Mouse (Mus musculus): ENCODE data around the gene Castor2.

The Castor2 gene

GRCm38 (mm10) chr5:134164688-134165087, 65.2 kb downstream of the Castor2 start:
- DNase-seq (ENCODE audit: low read depth, low spot score): no peak

- no peak for DNase-seq (ENCODE audit: low read depth, low spot score)
Measured at GRCm38 (mm10) chr5:134166642-134167041, 67.1 kb downstream of the Castor2 start.

DNA sequence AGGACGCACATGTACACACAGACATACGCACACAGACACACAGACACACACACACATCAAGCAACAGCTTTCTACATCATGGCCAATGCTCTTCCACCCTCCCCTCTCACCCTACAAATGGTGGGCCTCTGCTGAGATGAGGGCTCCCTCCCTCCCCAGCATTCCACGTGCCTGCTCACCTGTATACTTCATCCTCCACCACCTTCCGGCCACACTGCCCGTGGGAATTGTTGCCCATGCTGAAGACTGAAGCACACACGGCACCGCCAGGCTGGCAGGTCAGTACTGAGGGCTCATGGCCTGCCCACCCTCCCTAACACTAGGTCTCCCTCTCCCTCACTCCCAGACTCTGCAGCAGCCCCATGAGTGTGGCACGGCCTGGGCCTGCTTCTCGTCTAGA, 68.5 kb downstream of the Castor2 start:
- DNase-seq (ENCODE audit: low read depth, low spot score): no peak

- no peak for DNase-seq (ENCODE audit: low read depth, low spot score)
Measured at GRCm38 (mm10) chr5:134169231-134169630, 69.7 kb downstream of the Castor2 start.

GRCm38 (mm10) chr5:134170167-134170566, 70.7 kb downstream of the Castor2 start:
- no peak for DNase-seq (ENCODE audit: low read depth, low spot score)

- DNase-seq (ENCODE audit: low read depth, low spot score): peak; percentile 52
Measured at GRCm38 (mm10) chr5:134173206-134173605, 73.7 kb downstream of the Castor2 start.

DNA sequence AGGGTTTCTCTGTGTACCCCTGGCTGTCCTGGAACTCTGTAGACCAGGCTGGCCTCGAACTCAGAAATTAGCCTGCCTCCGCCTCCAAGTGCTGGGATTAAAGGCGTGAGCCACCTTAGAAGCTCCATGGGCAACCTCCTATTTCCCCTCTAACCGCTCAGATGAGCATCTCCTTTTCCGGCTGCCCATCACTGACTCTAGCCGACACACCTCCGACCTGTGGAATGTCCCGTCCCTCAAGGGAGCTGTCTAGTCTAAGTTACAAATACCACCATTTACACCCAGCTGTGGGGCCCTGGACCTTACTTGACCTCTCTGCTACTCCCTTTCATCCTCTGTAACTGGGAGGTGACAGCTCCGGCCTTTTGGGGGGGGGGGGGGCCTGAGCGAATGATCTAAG, 76.2 kb downstream of the Castor2 start:
- DNase-seq (ENCODE audit: low read depth, low spot score): peak; percentile 55

- DNase-seq (ENCODE audit: low read depth, low spot score): peak; percentile 90
Measured at GRCm38 (mm10) chr5:134176169-134176881, 76.8 kb downstream of the Castor2 start, which contains the start of gene Rcc1l. TSS of gene Rcc1l (minus strand) at chr5:134176774.

DNA sequence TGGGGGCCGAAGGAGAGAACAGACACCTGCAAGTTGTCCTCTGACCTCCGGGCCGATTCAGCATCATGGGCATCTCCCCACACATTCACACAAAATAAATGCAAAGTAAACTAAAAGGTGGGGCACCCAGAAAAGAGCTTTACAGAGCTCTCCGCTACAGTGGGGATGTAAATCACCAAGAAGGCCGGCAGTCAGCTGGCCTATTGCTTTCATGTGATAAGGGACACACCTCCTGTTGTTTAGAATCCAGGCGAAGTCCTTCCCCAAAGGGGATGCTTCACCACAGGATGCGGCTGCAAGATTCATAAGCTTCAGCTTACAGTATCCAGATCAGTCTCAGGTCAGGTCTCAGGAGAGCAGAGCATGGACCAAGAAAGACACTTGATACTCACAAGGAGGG, 79.0 kb downstream of the Castor2 start:
- no peak for DNase-seq (ENCODE audit: low read depth, low spot score)

GRCm38 (mm10) chr5:134179871-134180270, 80.4 kb downstream of the Castor2 start:
- DNase-seq (ENCODE audit: low read depth, low spot score): peak; percentile 84

DNA sequence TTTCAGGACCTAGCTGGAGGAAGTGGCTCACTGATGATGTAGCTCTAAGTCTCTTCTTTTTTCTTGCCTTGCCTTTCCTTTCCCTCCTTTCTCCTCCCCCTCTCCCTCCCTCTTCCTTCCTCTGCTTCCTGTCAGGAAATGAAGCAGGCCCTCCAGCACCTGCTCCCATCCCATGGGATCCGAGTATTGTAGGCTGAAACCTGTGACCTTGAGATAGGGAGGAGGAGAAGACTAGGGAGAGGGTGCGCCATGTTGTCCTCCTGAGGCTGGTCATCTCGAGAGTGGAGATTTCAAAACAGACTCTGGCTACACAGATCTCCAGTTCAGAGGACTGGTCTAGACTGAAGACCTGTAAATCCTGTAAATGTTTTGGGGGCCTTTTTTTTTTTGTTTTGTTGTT, 82.7 kb downstream of the Castor2 start:
- DNase-seq (ENCODE audit: low read depth, low spot score): no peak

DNA sequence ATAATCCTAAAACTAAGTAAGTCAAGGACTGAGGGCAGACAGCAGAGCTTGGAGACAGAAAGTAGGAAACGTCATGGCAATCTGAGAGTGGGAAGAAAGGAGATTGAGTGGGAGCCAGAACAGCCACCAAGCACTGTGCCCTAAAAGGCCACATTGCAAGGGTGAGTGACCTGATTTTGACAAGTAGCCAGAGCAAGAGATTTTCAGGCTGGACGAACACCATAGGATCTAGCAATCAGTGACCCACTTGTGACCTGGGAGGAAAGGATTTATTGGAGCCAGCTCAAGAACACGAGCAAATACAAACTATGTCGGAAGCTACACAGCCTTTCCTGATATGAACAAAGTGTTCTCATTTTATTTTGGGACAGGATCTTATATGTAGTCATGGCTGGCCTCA, 83.2 kb downstream of the Castor2 start:
- no peak for DNase-seq (ENCODE audit: low read depth, low spot score)

- DNase-seq (ENCODE audit: low read depth, low spot score): no peak
Measured at GRCm38 (mm10) chr5:134183162-134183561, 83.7 kb downstream of the Castor2 start.

DNA sequence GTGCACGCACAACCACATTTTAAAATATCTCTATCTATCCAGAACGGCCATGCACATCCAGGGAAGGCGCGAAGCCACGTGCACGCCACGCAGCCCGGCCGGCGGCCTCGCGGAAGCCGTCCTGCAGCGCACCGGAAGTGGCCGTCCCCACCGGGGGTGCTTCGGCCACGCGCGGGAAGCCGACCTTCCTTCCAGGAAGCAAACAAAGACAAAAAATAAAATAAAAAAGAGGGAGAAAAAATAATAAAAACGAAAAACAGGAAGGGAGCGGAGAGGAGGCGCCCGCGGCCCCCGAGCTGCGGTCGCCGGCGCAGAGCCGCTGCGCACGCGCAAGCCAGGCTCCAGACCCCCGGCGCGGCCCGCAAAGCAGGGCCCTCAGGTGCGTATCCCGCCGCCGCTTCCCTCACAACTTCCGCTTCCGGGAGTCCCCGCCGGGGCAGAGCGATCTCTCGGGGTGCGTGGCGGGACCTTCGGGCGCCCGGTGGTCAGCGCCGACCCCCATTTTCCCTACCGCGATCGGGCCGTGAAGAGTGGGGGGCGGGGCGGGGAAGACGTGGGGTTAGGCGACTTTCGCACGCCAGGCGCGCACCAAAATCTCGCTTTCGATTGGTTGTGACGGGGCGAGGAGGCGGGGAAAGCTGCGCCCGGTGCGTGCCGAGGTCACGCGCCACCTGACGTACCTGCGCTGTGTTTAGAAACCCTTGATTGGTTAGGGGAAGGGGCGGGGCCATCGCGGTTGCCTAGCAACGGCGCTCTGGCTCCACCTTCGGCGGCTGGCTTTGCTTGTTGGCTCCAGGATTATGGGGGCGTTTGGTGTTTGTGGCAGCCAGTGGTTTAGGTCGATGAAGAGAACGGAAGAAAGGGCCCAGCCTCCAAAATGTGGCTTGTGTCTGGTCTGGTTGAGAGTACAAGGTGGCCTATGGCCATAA, 84.6 kb downstream of the Castor2 start, which contains the start of gene Gtf2ird2:
Gtf2ird2 (plus strand) TSS at position 140 of the 929 bp plus-strand sequence.
- peak; percentile 99 for DNase-seq (ENCODE audit: low read depth, low spot score)

DNA sequence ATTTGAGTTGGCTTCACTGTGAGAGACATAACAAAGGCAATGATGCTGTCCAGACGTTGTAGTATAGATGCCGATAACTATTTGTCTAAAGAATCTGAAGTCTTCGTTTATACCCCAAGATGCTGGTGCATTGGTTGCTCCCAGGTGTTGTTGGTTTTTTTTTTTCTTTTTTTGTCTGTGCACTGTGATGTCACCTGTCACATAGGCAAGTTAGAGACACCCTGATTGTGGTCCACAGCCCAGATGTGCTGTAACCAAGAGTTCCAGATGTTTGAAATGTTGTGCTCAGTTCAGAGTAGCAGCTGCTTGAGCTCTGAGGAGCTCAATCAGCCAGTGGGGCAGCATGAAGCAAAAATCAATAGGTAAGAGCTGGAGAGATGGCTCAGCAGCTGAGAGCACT, 86.5 kb downstream of the Castor2 start:
- DNase-seq (ENCODE audit: low read depth, low spot score): no peak

DNA sequence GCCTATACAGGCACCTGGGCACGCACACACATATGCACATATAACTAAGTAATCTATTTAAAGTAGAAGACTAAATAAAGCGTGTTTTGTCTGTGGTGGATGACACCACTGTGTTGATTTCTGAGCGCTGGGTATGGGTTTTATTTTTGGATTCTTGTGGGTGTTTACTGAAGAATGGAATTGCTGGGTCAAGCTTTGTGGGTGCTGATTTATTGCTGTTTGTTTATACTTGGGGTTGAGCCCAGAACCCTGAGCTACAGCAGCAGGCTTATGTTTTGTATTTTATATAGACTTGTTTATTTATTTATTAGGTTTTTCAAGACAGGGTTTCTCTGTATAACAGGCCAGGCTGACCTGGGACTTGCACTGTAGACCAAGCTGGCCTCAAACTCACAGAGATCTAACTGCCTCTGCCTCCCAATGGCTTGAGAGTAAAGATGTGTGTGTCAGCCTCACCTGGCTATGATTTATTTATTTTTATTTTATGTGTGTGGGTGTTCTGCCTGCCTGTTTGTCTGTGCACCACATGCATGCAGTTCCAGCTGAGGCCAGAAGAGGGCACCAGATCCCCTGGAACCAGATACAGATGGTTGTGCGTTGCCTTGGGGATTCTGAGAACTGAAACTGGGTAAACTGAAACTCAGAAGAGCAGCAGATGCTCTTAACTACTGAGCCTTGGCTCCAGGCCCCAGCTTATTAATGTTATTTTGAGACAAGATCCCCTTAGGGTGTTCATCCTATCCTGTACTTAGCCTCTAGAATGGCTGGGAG, 87.6 kb downstream of the Castor2 start:
- peak; percentile 75 for DNase-seq (ENCODE audit: low read depth, low spot score)

- DNase-seq (ENCODE audit: low read depth, low spot score): peak; percentile 27
Measured at GRCm38 (mm10) chr5:134188571-134188970, 89.1 kb downstream of the Castor2 start.

DNA sequence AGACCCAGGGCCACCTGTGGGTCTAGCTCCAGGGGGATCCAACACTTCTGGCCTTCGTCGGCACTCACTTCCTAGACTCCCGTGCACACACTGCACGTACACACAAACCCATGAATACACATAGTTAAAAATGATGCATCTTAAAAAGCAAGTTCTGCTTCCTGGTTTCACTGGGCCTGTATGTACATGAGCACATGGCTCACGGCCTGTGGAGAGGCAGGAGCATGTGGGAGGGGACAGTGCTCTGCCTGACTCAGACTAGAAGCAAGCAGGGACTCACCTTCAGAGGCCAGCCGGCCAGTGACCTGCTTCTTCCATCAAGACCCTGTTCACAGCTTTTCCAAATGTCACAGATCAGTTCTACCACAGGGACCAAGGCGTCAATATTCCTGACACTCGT, 94.2 kb downstream of the Castor2 start:
- DNase-seq (ENCODE audit: low read depth, low spot score): no peak
